Mouse (Mus musculus): ENCODE measurements at regions not wholly inside any gene's neighbourhood (a gene's known extent, or its start where the extent isn't known, plus 50 kb on each side); places are given as distances from the start of the nearest gene placed in this dataset.

- DNase-seq (ENCODE audit: low read depth, low spot score), result no peak
These were observed 103.0 kb upstream of the Dcn start for GRCm38 (mm10) chr10:97376376-97376775.

GRCm38 (mm10) chr10:97381586-97381985 lies 97.8 kb upstream of the Dcn start:
- DNase-seq (ENCODE audit: low read depth, low spot score), result no peak

- DNase-seq (ENCODE audit: low read depth, low spot score), result peak; percentile 25
These were observed 95.5 kb upstream of the Dcn start for GRCm38 (mm10) chr10:97383881-97384280.

GRCm38 (mm10) chr10:97387196-97387876 lies 92.1 kb upstream of the Dcn start:
- no peak for DNase-seq (ENCODE audit: low read depth, low spot score)

- peak; percentile 30 for DNase-seq (ENCODE audit: low read depth, low spot score)
These were observed 89.5 kb upstream of the Dcn start for GRCm38 (mm10) chr10:97389647-97390590.

GRCm38 (mm10) chr10:97397062-97397771 lies 82.2 kb upstream of the Dcn start:
- no peak for DNase-seq (ENCODE audit: low read depth, low spot score)

GRCm38 (mm10) chr10:97397896-97398295 lies 81.5 kb upstream of the Dcn start:
- DNase-seq (ENCODE audit: low read depth, low spot score), result no peak

GRCm38 (mm10) chr10:97402524-97402923 lies 76.9 kb upstream of the Dcn start:
- DNase-seq (ENCODE audit: low read depth, low spot score), result no peak

GRCm38 (mm10) chr10:97404076-97404787 lies 75.2 kb upstream of the Dcn start:
- no peak for DNase-seq (ENCODE audit: low read depth, low spot score)

- peak; percentile 73 for DNase-seq (ENCODE audit: low read depth, low spot score)
These were observed 70.2 kb upstream of the Dcn start for GRCm38 (mm10) chr10:97409181-97409581.

GRCm38 (mm10) chr10:97409909-97410308 lies 69.5 kb upstream of the Dcn start:
- peak; percentile 69 for DNase-seq (ENCODE audit: low read depth, low spot score)

- no peak for DNase-seq (ENCODE audit: low read depth, low spot score)
These were observed 56.8 kb upstream of the Dcn start for GRCm38 (mm10) chr10:97422579-97422978.

- peak; percentile 32 for DNase-seq (ENCODE audit: low read depth, low spot score)
These were observed 56.2 kb upstream of the Dcn start for GRCm38 (mm10) chr10:97423039-97423700.

All from 3T3-L1 (cell line).